Mouse (Mus musculus): Measurements from ENCODE around the gene Cspg4. TPM values are rescaled to one million over a fixed set of nuclear protein-coding genes. Genes with fewer than 3 reads are reported as not detected.

Cspg4 gene
- total and polyA plus RNA-seq, 2 experiments from 2014 or later, result 17.4 to 93.5 TPM

- 0 out of 2 replicates have a peak, but pooled peaks cover 8% of the 10 kb centered on the region for H3K4me1 ChIP-seq (ENCODE audit: control insufficient read depth, insufficient read depth)
- ATAC-seq (ENCODE audit: insufficient read depth, low read depth), result no peak
- no peak overlapping the region for H3K4me2 ChIP-seq (ENCODE audit: low read depth, low read length)
- H3K27ac ChIP-seq (ENCODE audit: low read depth), result no peak overlapping the region
- H3K36me3 ChIP-seq (replicated peaks; ENCODE audit: control insufficient read depth, insufficient read depth, low read length), result peaks cover 61% of the 10 kb centered on the region
- no peaks in the 10 kb centered on the region for H3K9me3 ChIP-seq (replicated peaks; ENCODE audit: control insufficient read depth, low read length)
- H3K27me3 ChIP-seq (ENCODE audit: control insufficient read depth, insufficient read depth, low read length), result no peaks in the 10 kb centered on the region
- 64% methylated on average over 11 of the region's 11 CpGs for WGBS
- no peak overlapping the region for H3K9ac ChIP-seq (replicated peaks; ENCODE audit: low read depth, low read length)
- H3K4me3 ChIP-seq (ENCODE audit: low read depth, low read length), result no peak overlapping the region
- no peak for DNase-seq (ENCODE audit: low spot score)
- no peak for TF ChIP-seq CTCF (IDR thresholded peaks at IDR 0.05; ENCODE audit: low read depth)
- no peak for TF ChIP-seq EP300 (IDR thresholded peaks at IDR 0.05; ENCODE audit: low read depth)
Observed at GRCm38 (mm10) chr9:56890522-56891250, 25.9 kb downstream of the Cspg4 start.

- H3K4me2 ChIP-seq (ENCODE audit: low read depth, low read length), result no peak overlapping the region; the same call in 1 of the 2 replicates
Observed at GRCm38 (mm10) chr9:56891517-56892011, 26.7 kb downstream of the Cspg4 start.

GRCm38 (mm10) chr9:56892111-56892510 is 27.3 kb downstream of the Cspg4 start:
- Histone ChIP-seq H3K4me3 (ENCODE audit: low read depth, low read length) (no peak overlapping the region), H3K27ac (ENCODE audit: low read depth) (no peak overlapping the region), H3K9ac (replicated peaks; ENCODE audit: low read depth, low read length) (no peak overlapping the region), H3K27me3 (ENCODE audit: control insufficient read depth, insufficient read depth, low read length) (no peaks in the 10 kb centered on the region), H3K4me1 (ENCODE audit: control insufficient read depth, insufficient read depth) (0 out of 2 replicates have a peak, but pooled peaks cover 8% of the 10 kb centered on the region), H3K36me3 (replicated peaks; ENCODE audit: control insufficient read depth, insufficient read depth, low read length) (peaks cover 49% of the 10 kb centered on the region), H3K9me3 (replicated peaks; ENCODE audit: control insufficient read depth, low read length) (no peaks in the 10 kb centered on the region), H3K4me2 (ENCODE audit: low read depth, low read length) (no peak overlapping the region)
- 93% methylated on average over 10 of the region's 10 CpGs for WGBS
- TF ChIP-seq EP300 (IDR thresholded peaks at IDR 0.05; ENCODE audit: low read depth), result no peak
- no peak for TF ChIP-seq CTCF (IDR thresholded peaks at IDR 0.05; ENCODE audit: low read depth)
- ATAC-seq (ENCODE audit: insufficient read depth, low read depth) (no peak), DNase-seq (ENCODE audit: low spot score) (no peak)

More at GRCm38 (mm10) chr9:56891517-56892011, 26.7 kb downstream of the Cspg4 start:
- peak; percentile 90 for DNase-seq (ENCODE audit: low spot score)
- 35% methylated on average over 12 of the region's 12 CpGs for WGBS
- Histone ChIP-seq H3K4me1 (ENCODE audit: control insufficient read depth, insufficient read depth) (0 out of 2 replicates have a peak, but pooled peaks cover 8% of the 10 kb centered on the region), H3K36me3 (replicated peaks; ENCODE audit: control insufficient read depth, insufficient read depth, low read length) (peaks cover 53% of the 10 kb centered on the region), H3K27ac (ENCODE audit: low read depth) (no peak overlapping the region), H3K9me3 (replicated peaks; ENCODE audit: control insufficient read depth, low read length) (no peaks in the 10 kb centered on the region), H3K4me3 (ENCODE audit: low read depth, low read length) (no peak overlapping the region), H3K27me3 (ENCODE audit: control insufficient read depth, insufficient read depth, low read length) (no peaks in the 10 kb centered on the region), H3K9ac (replicated peaks; ENCODE audit: low read depth, low read length) (no peak overlapping the region)
- ATAC-seq (ENCODE audit: insufficient read depth, low read depth), result peak; percentile 40; the same call in 1 of the 2 replicates
- TF ChIP-seq CTCF (IDR thresholded peaks at IDR 0.05; ENCODE audit: low read depth), result peak; percentile 93
- TF ChIP-seq EP300 (IDR thresholded peaks at IDR 0.05; ENCODE audit: low read depth), result no peak

- TF ChIP-seq CTCF (IDR thresholded peaks at IDR 0.05; ENCODE audit: low read depth) (no peak), EP300 (IDR thresholded peaks at IDR 0.05; ENCODE audit: low read depth) (no peak)
- Histone ChIP-seq H3K27me3 (ENCODE audit: control insufficient read depth, insufficient read depth, low read length) (no peaks in the 10 kb centered on the region), H3K9me3 (replicated peaks; ENCODE audit: control insufficient read depth, low read length) (no peaks in the 10 kb centered on the region), H3K4me2 (ENCODE audit: low read depth, low read length) (no peak overlapping the region), H3K27ac (ENCODE audit: low read depth) (no peak overlapping the region), H3K9ac (replicated peaks; ENCODE audit: low read depth, low read length) (no peak overlapping the region), H3K4me3 (ENCODE audit: low read depth, low read length) (no peak overlapping the region), H3K4me1 (ENCODE audit: control insufficient read depth, insufficient read depth) (0 out of 2 replicates have a peak, but pooled peaks cover 8% of the 10 kb centered on the region), H3K36me3 (replicated peaks; ENCODE audit: control insufficient read depth, insufficient read depth, low read length) (peaks cover 43% of the 10 kb centered on the region)
- ATAC-seq (ENCODE audit: insufficient read depth, low read depth) (no peak), DNase-seq (ENCODE audit: low spot score) (no peak)
- 69% methylated on average over 8 of the region's 8 CpGs for WGBS
Observed at GRCm38 (mm10) chr9:56893313-56893712, 28.5 kb downstream of the Cspg4 start.

- ATAC-seq (ENCODE audit: insufficient read depth, low read depth), result peak; percentile 50
- Histone ChIP-seq H3K27me3 (ENCODE audit: control insufficient read depth, insufficient read depth, low read length) (no peaks in the 10 kb centered on the region), H3K9ac (replicated peaks; ENCODE audit: low read depth, low read length) (no peak overlapping the region), H3K4me1 (ENCODE audit: control insufficient read depth, insufficient read depth) (0 out of 2 replicates have a peak, but pooled peaks cover 8% of the 10 kb centered on the region), H3K9me3 (replicated peaks; ENCODE audit: control insufficient read depth, low read length) (no peaks in the 10 kb centered on the region), H3K27ac (ENCODE audit: low read depth) (peak overlapping the region; percentile 7; the same call in 1 of the 2 replicates), H3K4me2 (ENCODE audit: low read depth, low read length) (no peak overlapping the region), H3K36me3 (replicated peaks; ENCODE audit: control insufficient read depth, insufficient read depth, low read length) (peaks cover 43% of the 10 kb centered on the region; the same call in 1 of the 2 replicates), H3K4me3 (ENCODE audit: low read depth, low read length) (no peak overlapping the region)
- peak; percentile 66 for TF ChIP-seq CTCF (IDR thresholded peaks at IDR 0.05; ENCODE audit: low read depth)
- TF ChIP-seq EP300 (IDR thresholded peaks at IDR 0.05; ENCODE audit: low read depth), result no peak
- 8% methylated on average over 3 of the region's 3 CpGs for WGBS
- peak; percentile 76 for DNase-seq (ENCODE audit: low spot score)
Observed at GRCm38 (mm10) chr9:56894006-56894405, 29.2 kb downstream of the Cspg4 start.
